Comparison of ENCODE assay signal across 14 mouse cellular contexts in genomic region chr13:46393936-46394335, GRCm38 (mm10).
"Had no signal": no experiment of that assay in that cellular context is flagged by ENCODE, and none has a peak within 500 bp of the region (broad histone marks: within the 10 kb centered on the region; RNA-seq: fewer than 3 reads in every experiment).

No protein-coding gene starts in this region.

- DNase-seq: kidney, postnatal 25 days; layer of hippocampus, adult 9-11 months; liver; lung, adult 18-20 months; lung, postnatal 10 days; lung, postnatal 36 days; right cerebral cortex, adult 18-20 months; right cerebral cortex, postnatal 14 days; right cerebral cortex, postnatal 4 days; thymus, adult 2 months; thymus, postnatal 14 days had no signal

- ATAC-seq: liver, embryonic 12.5 days; midbrain, embryonic 13.5 days; midbrain, embryonic 16.5 days had no signal
